Mouse (Mus musculus) thymus, postnatal 0 days (tissue): ENCODE results near the gene Tex48. TPM values are rescaled to one million over a fixed set of nuclear protein-coding genes. Genes with fewer than 3 reads are reported as not detected.

Experiments used
- DNase-seq: peaks from one replicate; pipeline ENCODE4 v3.0.0-alpha.2; 2015; ENCODE audit warnings: low spot score
- polyA plus RNA-seq: library from polyadenylated mRNA; unstranded; fragments of >200 nt; fragmentation: Nextera tagmentation; extraction: Ambion mirVana; gene quantifications from 2 replicates; pipeline ENCODE4 v1.2.1, GENCODE M21; 2015

Gene Tex48
- not detected in 2 replicates for polyA plus RNA-seq

- peak; percentile 26 for DNase-seq
Observed at GRCm38 (mm10) chr4:63622378-63622835, at the start of gene Tex48. Tex48 (minus strand) TSS chr4:63622428.

- DNase-seq = peak; percentile 4
Observed at GRCm38 (mm10) chr4:63668255-63668654, 46.0 kb upstream of the Tex48 start.

DNA sequence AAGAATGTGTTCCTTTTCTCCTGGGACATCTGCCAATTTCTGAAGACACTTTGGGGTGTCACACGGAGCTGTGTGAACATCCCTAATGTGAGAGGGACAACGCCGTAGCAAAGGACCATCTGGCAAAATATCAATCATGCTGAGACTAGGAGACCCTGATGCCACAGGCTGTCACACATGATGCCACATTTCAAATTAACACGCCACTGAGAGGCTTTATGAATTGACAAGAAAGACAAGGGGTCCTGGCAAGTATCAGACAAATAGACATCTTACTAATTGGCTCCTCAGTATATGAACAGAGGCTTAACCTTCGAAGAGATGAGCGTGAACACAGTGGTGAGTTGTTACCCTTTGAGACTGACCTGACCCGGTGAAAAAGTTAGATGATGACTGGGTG lies 43.5 kb upstream of the Tex48 start:
- no peak for DNase-seq

GRCm38 (mm10) chr4:63663279-63663678 lies 41.1 kb upstream of the Tex48 start, which contains the start of gene Gm11214:
Gm11214 (minus strand) TSS chr4:63663379.
- DNase-seq = no peak

DNA sequence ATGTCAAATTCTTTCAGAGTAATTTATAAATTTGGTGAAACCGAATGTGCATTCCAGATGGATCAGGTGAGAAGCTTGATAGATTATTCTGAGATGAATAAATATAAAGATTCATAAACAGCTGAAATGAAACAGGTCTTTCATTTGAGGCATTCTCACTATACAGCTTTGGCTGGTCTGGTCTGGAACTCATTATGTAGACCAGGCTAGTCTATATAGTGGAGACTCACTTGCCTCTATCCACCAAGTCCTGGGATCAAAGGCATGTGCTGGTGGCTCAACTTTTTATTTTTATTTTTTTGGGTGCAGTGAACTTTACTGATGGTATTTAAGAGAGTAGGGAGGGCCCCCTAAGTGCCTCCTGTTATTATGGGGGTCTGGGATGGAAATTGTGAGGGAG lies 39.6 kb upstream of the Tex48 start:
- no peak for DNase-seq

DNA sequence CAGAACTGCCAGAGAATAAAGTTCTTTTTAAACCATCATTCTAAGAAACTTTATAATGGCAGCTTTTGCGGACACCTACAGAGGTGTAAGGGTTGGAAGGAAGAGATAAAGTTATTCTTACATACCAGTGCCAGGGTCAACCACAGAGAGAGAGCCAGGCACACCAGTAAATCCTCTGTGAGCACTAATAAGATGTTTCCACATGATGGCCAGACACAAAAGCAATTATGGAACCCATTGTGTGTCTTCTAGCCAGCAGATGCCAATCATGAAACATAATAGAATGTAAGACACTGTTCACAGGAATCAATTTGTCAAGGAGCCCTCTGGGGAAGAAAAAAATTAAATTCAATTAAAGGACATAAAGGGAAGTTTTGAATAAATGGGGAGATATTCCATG lies 39.2 kb upstream of the Tex48 start:
- DNase-seq = no peak

DNA sequence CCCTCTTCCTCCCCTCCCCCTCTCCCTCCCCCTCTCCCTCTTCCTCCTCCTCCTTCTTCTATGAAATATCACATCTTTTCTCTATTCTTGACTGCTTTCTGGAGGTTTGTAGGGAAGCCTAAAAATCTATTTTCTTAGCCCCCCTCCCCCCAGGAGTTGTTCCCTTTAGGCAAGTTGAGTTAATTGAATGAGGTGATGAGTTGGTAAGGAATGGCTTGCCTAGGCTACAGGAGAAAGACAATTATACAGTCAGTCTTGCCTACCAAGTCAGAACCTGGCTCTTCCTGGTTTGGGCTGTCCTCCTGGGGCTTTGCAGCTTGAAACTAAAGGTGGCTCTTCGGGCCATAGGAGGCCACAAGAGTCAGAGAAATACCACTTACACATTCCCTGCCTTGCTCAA lies 37.5 kb upstream of the Tex48 start:
- DNase-seq = no peak

DNA sequence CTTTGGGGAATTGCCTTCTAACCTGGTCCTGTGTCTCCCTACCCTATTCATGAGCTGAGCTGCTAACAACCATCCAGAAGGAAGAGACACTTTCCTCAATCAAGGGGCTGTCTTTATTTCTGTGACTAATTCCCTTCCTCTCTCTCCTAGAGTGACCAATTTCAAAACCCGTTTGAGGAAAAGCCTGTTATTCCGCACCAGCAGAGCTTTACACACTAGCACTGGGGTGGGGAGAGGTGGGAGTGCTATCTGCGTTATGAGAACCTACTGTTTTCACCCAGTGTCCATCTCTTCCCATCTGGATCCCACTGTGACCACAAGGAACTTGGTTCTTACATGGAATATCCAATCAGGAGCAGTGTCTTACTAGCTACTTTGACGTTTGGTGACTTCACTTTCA lies 36.9 kb upstream of the Tex48 start:
- no peak for DNase-seq

DNA sequence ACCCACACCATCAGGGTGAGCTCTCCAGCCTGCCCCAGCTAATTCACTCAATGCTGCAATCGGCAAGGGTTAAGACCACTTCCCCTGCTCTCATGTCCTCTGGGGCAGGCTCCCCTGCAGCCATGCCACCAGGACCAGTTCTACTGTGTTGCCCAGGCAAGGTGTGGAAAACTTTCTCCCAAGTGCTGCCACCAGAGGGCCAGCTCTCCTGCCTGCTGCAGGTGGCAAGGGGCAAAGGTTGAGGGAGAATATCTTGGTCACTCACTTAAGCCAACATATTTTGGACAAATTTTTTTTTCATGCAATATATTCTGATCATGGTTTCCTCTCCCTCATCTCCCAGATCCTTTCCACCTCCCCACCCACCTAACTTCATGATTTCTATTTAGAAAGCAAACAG lies 32.2 kb upstream of the Tex48 start:
- DNase-seq = no peak

DNA sequence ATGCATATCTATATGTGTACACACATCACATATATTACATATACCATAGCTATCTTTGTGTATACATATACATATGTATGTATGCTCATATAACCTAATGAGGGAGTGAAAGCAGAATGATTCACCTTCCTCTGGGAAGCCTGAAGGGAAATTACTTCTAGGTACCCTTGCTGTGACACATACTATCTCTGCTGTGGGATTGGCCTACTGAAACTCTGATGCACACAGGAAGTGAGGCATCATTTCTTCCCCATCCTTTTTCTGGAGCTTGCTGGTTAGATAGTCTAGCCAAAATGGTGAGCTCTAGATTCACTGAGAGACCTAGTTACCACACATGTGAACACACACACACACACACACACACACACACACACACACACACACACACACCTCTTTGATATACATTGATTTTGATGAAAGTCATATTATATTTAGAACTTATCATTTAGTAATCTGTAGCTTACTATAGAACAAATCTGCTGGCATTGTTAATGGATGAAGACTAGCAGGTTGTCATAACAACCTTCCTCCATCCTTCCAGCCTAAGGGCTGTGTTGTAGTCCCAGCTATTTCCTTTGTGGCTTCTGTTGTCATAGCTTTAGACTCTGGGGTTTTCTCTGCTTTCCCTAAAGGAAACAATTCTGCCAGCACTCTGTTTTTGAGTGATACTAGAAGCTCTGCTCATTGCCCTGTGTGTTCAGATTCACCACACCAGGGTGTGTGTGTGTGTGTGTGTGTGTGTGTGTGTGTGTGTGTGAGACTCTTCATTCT lies 21.9 kb upstream of the Tex48 start:
- DNase-seq = no peak

- DNase-seq = no peak
Observed at GRCm38 (mm10) chr4:63639842-63640241, 17.6 kb upstream of the Tex48 start.

DNA sequence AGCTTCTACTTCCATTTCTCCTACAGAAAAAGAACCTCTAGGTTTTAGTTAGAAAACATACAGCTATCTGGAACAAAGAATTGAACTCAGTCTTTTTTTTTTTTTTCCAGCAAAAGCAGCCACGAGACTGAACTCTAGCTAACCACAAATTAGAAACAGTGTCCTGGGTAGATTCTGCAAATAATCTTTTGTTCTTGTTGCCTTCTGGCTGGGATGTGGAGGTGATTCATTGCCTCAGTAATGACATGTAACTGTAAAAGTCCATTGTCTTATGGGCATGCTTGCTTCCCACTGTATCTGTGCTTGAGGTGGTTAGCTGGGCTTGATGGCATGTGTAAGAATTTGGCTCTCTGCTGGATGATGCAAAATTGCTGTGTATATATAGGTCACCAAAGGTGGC lies 16.4 kb upstream of the Tex48 start:
- DNase-seq = no peak

DNA sequence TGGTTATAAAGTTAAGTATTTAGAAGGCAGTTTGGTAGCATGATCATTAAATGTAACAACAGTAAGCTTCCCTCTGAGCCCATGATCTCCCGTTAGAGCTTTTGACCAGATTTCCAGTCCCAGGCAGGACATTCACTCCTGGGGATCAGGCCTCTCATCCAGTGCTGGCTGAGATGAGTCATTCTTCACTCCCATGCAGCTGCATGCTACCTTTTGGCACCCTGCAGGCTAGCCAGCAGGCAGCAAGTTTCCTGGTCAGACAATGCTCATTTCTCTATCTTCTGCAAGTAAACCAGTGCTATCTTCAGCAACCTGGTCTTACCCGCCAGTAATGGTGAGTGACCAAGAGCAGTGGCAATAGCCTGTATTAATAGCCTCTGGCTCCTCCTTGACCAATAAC lies 11.0 kb upstream of the Tex48 start:
- DNase-seq = no peak

DNA sequence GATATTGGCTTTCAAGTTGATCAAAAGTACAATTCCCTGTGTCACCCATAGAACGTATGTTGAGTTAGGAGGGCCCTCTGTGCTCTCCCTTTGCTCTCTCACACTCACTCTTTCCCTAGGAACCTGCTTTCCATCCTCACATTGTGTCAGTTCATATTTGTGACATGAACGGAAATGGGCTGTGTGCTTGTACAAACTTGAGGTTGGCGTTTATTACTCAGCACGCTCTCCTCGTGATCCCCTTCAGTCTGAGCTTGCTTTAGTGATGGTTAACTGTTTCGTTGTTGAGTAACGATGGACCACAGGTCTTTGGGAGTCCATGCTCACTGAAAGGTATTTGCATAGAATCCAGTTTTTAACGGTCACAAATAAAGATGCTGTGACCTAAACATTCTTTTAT lies 4.9 kb upstream of the Tex48 start:
- DNase-seq = no peak

- DNase-seq = no peak
Observed at GRCm38 (mm10) chr4:63625563-63626080, 3.4 kb upstream of the Tex48 start.

GRCm38 (mm10) chr4:63621861-63622260 lies 367 bp downstream of the Tex48 start:
- DNase-seq = no peak

DNA sequence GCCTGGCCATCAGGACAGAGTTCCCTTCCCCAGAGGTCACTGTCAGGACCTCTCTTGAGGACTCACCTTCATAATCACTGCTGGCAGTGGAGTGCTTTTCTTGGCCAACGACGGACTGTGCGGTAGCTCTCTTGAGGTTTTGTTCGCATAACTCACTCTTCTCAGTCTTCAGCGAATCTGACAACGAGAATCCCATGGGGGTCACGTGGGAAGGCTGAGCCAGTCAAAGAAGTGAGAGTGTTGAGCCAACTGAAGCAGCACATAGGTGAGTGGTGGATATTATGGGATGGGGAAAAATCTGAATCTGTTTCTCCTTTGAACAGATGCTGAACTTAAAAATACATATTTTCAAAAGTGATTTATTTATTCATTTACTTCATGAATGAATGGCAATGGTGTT lies 13.8 kb downstream of the Tex48 start:
- no peak for DNase-seq

GRCm38 (mm10) chr4:63605968-63606367 lies 16.3 kb downstream of the Tex48 start:
- DNase-seq = no peak

- no peak for DNase-seq
Observed at GRCm38 (mm10) chr4:63605545-63605944, 16.7 kb downstream of the Tex48 start.

GRCm38 (mm10) chr4:63604945-63605344 lies 17.3 kb downstream of the Tex48 start, which contains the start of gene Gm11213:
Gm11213 (minus strand) TSS chr4:63605261.
- no peak for DNase-seq

DNA sequence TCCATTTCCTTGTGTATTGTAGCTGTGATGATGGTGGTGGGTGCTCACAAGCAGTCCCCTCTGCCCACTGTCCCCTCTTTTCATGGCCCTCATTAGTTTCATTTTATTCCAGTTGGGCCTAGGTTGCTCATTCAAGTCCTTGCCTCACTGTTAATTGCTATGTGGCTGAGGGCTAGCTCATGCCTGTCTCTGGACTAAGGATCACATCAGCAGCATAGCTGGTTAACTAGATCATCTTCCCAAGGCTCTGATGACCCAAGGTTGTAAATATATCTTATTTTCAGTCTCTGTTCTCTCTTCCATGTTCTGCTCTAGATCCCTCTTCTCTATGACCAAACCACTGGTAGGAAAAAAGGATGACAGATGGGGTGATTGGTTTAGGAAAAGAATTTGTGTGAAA lies 21.0 kb downstream of the Tex48 start:
- no peak for DNase-seq

DNA sequence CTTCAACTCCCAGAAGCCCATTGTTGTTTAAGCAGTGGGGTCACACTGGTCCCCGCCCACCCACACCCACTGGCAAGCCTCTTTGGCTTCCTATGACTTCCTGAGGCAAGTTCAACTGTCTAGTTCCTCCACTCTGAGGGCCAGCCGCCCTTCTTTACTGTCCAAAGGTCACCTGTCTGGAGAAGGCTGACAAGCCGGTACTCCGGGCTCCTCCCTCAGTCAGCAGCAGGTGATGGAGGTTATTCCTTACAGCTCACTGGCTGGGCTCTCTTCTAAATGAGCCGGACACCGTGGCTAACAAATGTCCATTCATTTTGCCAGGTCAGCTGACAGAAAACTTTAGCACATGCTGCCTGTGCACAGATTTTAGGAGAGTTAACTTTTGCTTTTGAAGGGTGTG lies 21.4 kb downstream of the Tex48 start:
- DNase-seq = no peak

- DNase-seq = no peak
Observed at GRCm38 (mm10) chr4:63596010-63596409, 26.2 kb downstream of the Tex48 start.
